9 mouse cellular contexts compared by ENCODE assay signal in genomic region chr11:5243812-5244748, GRCm38 (mm10). TPM values are rescaled to one million over a fixed set of nuclear protein-coding genes. Genes with fewer than 3 reads are reported as not detected.
DNase-seq lines count a peak whose midpoint lies in the region; ATAC-seq and TF ChIP-seq lines count a peak whose summit lies in the region.
"Had no signal": no experiment of that assay in that cellular context is flagged by ENCODE, and none has a peak within 500 bp of the region (broad histone marks: within the 10 kb centered on the region; RNA-seq: fewer than 3 reads in every experiment).

No protein-coding gene starts in this region.

- peak overlapping the region; percentile 7; the same call in 1 of the 2 replicates for H3K4me2 ChIP-seq in midbrain, embryonic 14.5 days (ENCODE audit: low read length)
- no peak overlapping the region for H3K4me2 ChIP-seq in midbrain, embryonic 11.5 days
- H3K4me2 ChIP-seq in lung, postnatal 0 days (replicated peaks; ENCODE audit: low read depth, low read length): peak overlapping the region; percentile 31

- peak; percentile 30 for DNase-seq in midbrain, embryonic 14.5 days
- no peak for DNase-seq in midbrain, embryonic 11.5 days (ENCODE audit: low spot score, missing footprints)
- peak; percentile 72 to 82 for DNase-seq in frontal cortex, adult 2 months (ENCODE audit: extremely low spot score in 1 of 2, low spot score in 1 of 2)
- peak; percentile 53 to 62 for DNase-seq in heart, postnatal 36 days
- DNase-seq in layer of hippocampus, adult 11-12 months (ENCODE audit: low spot score): peak; percentile 49
- peak; percentile 84 for DNase-seq in lung, postnatal 0 days (ENCODE audit: low spot score)
- peak; percentile 83 for DNase-seq in telencephalon, adult 2 months (ENCODE audit: low read depth, low spot score)
- DNase-seq in thymus, postnatal 25 days: no peak

- no peaks in the 10 kb centered on the region for H3K27me3 ChIP-seq in midbrain, embryonic 14.5 days (ENCODE audit: control insufficient read depth, insufficient read depth, low read length)
- no peaks in the 10 kb centered on the region for H3K27me3 ChIP-seq in midbrain, embryonic 11.5 days (ENCODE audit: control insufficient read depth, insufficient read depth, low read length)
- no peaks in the 10 kb centered on the region for H3K27me3 ChIP-seq in lung, postnatal 0 days (replicated peaks; ENCODE audit: insufficient read depth, low read length)

- H3K4me1 ChIP-seq in midbrain, embryonic 14.5 days (ENCODE audit: control insufficient read depth, insufficient read depth, low read length): peaks cover 12% of the 10 kb centered on the region; the same call in 1 of the 2 replicates
- H3K4me1 ChIP-seq in midbrain, embryonic 11.5 days (ENCODE audit: control insufficient read depth, insufficient read depth, low read length): peaks cover 18% of the 10 kb centered on the region
- H3K4me1 ChIP-seq in lung, postnatal 0 days (ENCODE audit: insufficient read depth, low read depth, low read length): peaks cover 22% of the 10 kb centered on the region; the same call in 1 of the 2 replicates

- no peaks in the 10 kb centered on the region for H3K9me3 ChIP-seq in midbrain, embryonic 14.5 days (ENCODE audit: control insufficient read depth, low read length)
- no peaks in the 10 kb centered on the region for H3K9me3 ChIP-seq in midbrain, embryonic 11.5 days (ENCODE audit: control insufficient read depth, low read length)
- no peaks in the 10 kb centered on the region for H3K9me3 ChIP-seq in lung, postnatal 0 days (ENCODE audit: low read length)

- TF ChIP-seq CTCF in lung, postnatal 0 days (IDR thresholded peaks at IDR 0.05): no peak

- no peak overlapping the region; the same call in 1 of the 2 replicates for H3K27ac ChIP-seq in midbrain, embryonic 14.5 days (replicated peaks; ENCODE audit: low read depth, low read length)
- no peak overlapping the region for H3K27ac ChIP-seq in midbrain, embryonic 11.5 days (ENCODE audit: low read depth, low read length)
- H3K27ac ChIP-seq in lung, postnatal 0 days (ENCODE audit: low read length): peak overlapping the region; percentile 85

- no peak overlapping the region for H3K4me3 ChIP-seq in midbrain, embryonic 14.5 days (replicated peaks; ENCODE audit: low read depth, low read length)
- H3K4me3 ChIP-seq in midbrain, embryonic 11.5 days (ENCODE audit: low read depth, low read length): no peak overlapping the region
- H3K4me3 ChIP-seq in lung, postnatal 0 days (ENCODE audit: low read depth, low read length): no peak overlapping the region
- H3K4me3 ChIP-seq: erythroblast, embryonic 14.5 days had no signal

- peak; percentile 23; the same call in 1 of the 2 replicates for TF ChIP-seq EP300 in lung, postnatal 0 days (IDR thresholded peaks at IDR 0.05)

- H3K36me3 ChIP-seq in midbrain, embryonic 14.5 days (ENCODE audit: control insufficient read depth, insufficient read depth, low read length): no peaks in the 10 kb centered on the region
- no peaks in the 10 kb centered on the region; the same call in 1 of the 2 replicates for H3K36me3 ChIP-seq in midbrain, embryonic 11.5 days (ENCODE audit: control insufficient read depth, insufficient read depth, low read length)
- H3K36me3 ChIP-seq in lung, postnatal 0 days (ENCODE audit: insufficient read depth, low read length): no peaks in the 10 kb centered on the region

- intact Hi-C loops in heart, postnatal 36 days (cut with DNase I): loop anchor here (1.0 kb wide), 1 partner anchor 15 kb away; no protein-coding TSS in a partner anchor

- H3K9ac ChIP-seq in midbrain, embryonic 14.5 days (replicated peaks; ENCODE audit: low read length): no peak overlapping the region
- no peak overlapping the region for H3K9ac ChIP-seq in midbrain, embryonic 11.5 days (ENCODE audit: low read length)
- H3K9ac ChIP-seq in lung, postnatal 0 days (replicated peaks; ENCODE audit: low read depth): no peak overlapping the region

- no peak for ATAC-seq in midbrain, embryonic 14.5 days (ENCODE audit: low FRiP score, low TSS enrichment)
- ATAC-seq in midbrain, embryonic 11.5 days (ENCODE audit: low FRiP score): no peak
- peak; percentile 54 for ATAC-seq in lung, postnatal 0 days

- whole genome bisulfite sequencing in midbrain, embryonic 14.5 days: 66% methylated on average over 24 of the region's 24 CpGs
- WGBS in midbrain, embryonic 11.5 days: 71% methylated on average over 24 of the region's 24 CpGs
- WGBS in lung, postnatal 0 days: 39% methylated on average over 24 of the region's 24 CpGs

RNA-seq across cellular contexts. Expression of gene Kremen1, which starts 17.3 kb away (rescaled TPM):
- 3.5 and 3.8 TPM in 2 replicates for polyA plus RNA-seq in midbrain, embryonic 14.5 days (2014; fragmentation: Nextera tagmentation; extraction: Ambion mirVana)
- 4.9 and 6.9 TPM in 2 replicates for polyA plus RNA-seq in midbrain, embryonic 11.5 days (2014; fragmentation: Nextera tagmentation; extraction: Ambion mirVana)
- 11.6 and 12.7 TPM in 2 replicates for polyA plus RNA-seq in frontal cortex, adult 2 months (2012; rRNA removed)
- 10 to 100 TPM; 80.7 to 81.9 TPM for total RNA-seq in heart, postnatal 36 days (2021)
- polyA plus RNA-seq in lung, postnatal 0 days (2015; fragmentation: Nextera tagmentation; extraction: Ambion mirVana): 13.3 and 14.7 TPM in 2 replicates

Comparison
In these comparisons a context has a peak if more than half of its experiments do, and no peak if none do; other contexts are left out.
1. DNase-seq: peak in midbrain, embryonic 14.5 days (single experiment), frontal cortex, adult 2 months (2 of 2), heart, postnatal 36 days (2 of 2), layer of hippocampus, adult 11-12 months (single experiment), lung, postnatal 0 days (single experiment) and telencephalon, adult 2 months (single experiment); none in midbrain, embryonic 11.5 days (single experiment) and thymus, postnatal 25 days (single experiment).